ENCODE assay signal across 8 mouse cellular contexts in the genomic region with DNA sequence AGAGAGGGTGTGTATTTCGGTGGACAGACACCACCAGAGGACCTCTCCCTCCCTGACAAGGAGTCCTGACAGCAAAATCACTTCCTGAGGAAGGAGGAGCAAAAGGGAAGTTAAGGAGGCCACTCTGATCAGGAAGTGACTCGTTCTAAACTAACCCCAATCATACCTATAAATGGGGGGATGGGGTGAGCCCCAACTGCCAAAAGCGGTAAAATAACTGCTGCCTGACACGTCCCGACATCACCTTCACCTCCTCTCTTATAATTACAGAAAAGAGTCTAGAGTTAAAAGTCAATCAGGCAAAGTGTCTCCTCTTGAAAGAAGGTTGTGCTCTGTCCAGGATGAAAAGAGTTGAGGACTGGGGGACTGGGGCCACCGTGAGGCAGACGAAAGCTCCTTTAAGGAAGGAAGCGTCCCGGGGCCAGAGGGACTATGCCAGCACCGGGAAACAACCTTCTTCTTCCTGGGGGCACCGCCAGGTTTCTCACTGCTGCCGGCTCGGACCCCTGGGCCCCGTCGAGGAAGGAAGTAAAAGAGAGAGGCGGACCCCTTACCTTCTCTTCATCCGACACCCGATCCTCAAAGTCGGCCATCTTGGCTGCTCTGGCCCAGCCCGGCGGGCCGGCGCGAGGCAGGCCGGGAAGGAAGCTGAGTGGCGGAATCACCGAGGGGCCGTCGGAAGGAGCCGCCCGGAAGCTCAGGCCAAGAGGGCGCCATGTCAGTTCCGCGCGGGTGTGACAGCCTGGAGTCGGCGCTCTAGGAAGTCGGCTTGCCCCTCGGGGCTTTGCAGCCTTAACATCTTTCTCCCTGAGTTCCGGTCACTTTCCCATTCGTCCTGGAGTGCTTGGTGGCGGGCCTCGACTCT. TPM values are rescaled to one million over a fixed set of nuclear protein-coding genes. Genes with fewer than 3 reads are reported as not detected.
DNase-seq lines count a peak whose midpoint lies in the region; ATAC-seq and TF ChIP-seq lines count a peak whose summit lies in the region.

Gene St7l, plus strand, starts transcription at position 220 of the 865 bp plus-strand sequence.
Gene Capza1, minus strand, starts transcription at position 720 of the 865 bp plus-strand sequence.

- TF ChIP-seq CTCF in bone marrow macrophage, adult 2 months (IDR thresholded peaks at IDR 0.05; ENCODE audit: low read depth, low read length): no peak
- TF ChIP-seq CTCF in embryonic fibroblast, embryonic 13.5 days (IDR thresholded peaks at IDR 0.05; ENCODE audit: borderline replicate concordance, insufficient read depth, low read length): no peak

- DNase-seq in B cell, adult 2 months: peak; percentile 88 to 90
- peak; percentile 95 for DNase-seq in heart, embryonic 10.5 days (ENCODE audit: low spot score)
- peak; percentile 92 for DNase-seq in liver

- no peaks in the 10 kb centered on the region for H3K27me3 ChIP-seq in heart, embryonic 10.5 days (ENCODE audit: insufficient read depth, poor library complexity, severe bottlenecking)
- H3K27me3 ChIP-seq in kidney, embryonic 15.5 days: no peaks in the 10 kb centered on the region
- H3K27me3 ChIP-seq in stomach, embryonic 15.5 days (replicated peaks): no peaks in the 10 kb centered on the region

- H3K9ac ChIP-seq in kidney, embryonic 15.5 days: peak within 1 kb of the TSS; percentile 93
- H3K9ac ChIP-seq in stomach, embryonic 15.5 days: peak within 1 kb of the TSS; percentile 99

- peak within 1 kb of the TSS; percentile 74 for H3K4me2 ChIP-seq in kidney, embryonic 15.5 days
- H3K4me2 ChIP-seq in stomach, embryonic 15.5 days: peak within 1 kb of the TSS; percentile 72

- under 1% methylated on average over 43 of the region's 43 CpGs for WGBS in heart, embryonic 10.5 days
- under 1% methylated on average over 43 of the region's 43 CpGs for WGBS in kidney, embryonic 15.5 days
- WGBS in stomach, embryonic 15.5 days: under 1% methylated on average over 42 of the region's 43 CpGs

- no peak; the same call in 1 of the 2 replicates for TF ChIP-seq POLR2A in bone marrow macrophage, adult 2 months (IDR thresholded peaks at IDR 0.05; ENCODE audit: borderline replicate concordance, low read depth, low read length)
- peak; percentile 88 for TF ChIP-seq POLR2A in embryonic fibroblast, embryonic 13.5 days (IDR thresholded peaks at IDR 0.05; ENCODE audit: low read depth, low read length)

- peaks cover 16% of the 10 kb centered on the region for H3K36me3 ChIP-seq in heart, embryonic 10.5 days
- peaks cover 10% of the 10 kb centered on the region for H3K36me3 ChIP-seq in kidney, embryonic 15.5 days
- H3K36me3 ChIP-seq in stomach, embryonic 15.5 days: no peaks in the 10 kb centered on the region

- H3K9me3 ChIP-seq in heart, embryonic 10.5 days: no peaks in the 10 kb centered on the region
- no peaks in the 10 kb centered on the region for H3K9me3 ChIP-seq in kidney, embryonic 15.5 days (replicated peaks)
- H3K9me3 ChIP-seq in stomach, embryonic 15.5 days: no peaks in the 10 kb centered on the region

- H3K27ac ChIP-seq in bone marrow macrophage, adult 2 months (ENCODE audit: insufficient read depth, low read depth, low read length): peak within 1 kb of the TSS; percentile 90
- H3K27ac ChIP-seq in embryonic fibroblast, embryonic 13.5 days (ENCODE audit: insufficient read depth, low read length): peak within 1 kb of the TSS; percentile 85
- peak within 1 kb of the TSS; percentile 98 for H3K27ac ChIP-seq in heart, embryonic 10.5 days
- H3K27ac ChIP-seq in kidney, embryonic 15.5 days: peak within 1 kb of the TSS; percentile 99
- H3K27ac ChIP-seq in stomach, embryonic 15.5 days: peak within 1 kb of the TSS; percentile 94

- peak within 1 kb of the TSS; percentile 84 for H3K4me3 ChIP-seq in bone marrow macrophage, adult 2 months (ENCODE audit: insufficient read depth, low read length)
- H3K4me3 ChIP-seq in embryonic fibroblast, embryonic 13.5 days (ENCODE audit: insufficient read depth, low read length): peak within 1 kb of the TSS; percentile 96
- peak within 1 kb of the TSS; percentile 91 for H3K4me3 ChIP-seq in heart, embryonic 10.5 days
- peak within 1 kb of the TSS; percentile 89 for H3K4me3 ChIP-seq in kidney, embryonic 15.5 days (replicated peaks)
- peak within 1 kb of the TSS; percentile 99 for H3K4me3 ChIP-seq in stomach, embryonic 15.5 days (replicated peaks)

- peak; percentile 98 for ATAC-seq in kidney, embryonic 15.5 days (replicated peaks; ENCODE audit: low FRiP score)
- peak; percentile 82 for ATAC-seq in monocyte, adult 5-6 weeks (replicated peaks; ENCODE audit: insufficient number of reproducible peaks, low FRiP score, low TSS enrichment, poor library complexity, severe bottlenecking)
- peak; percentile 95 for ATAC-seq in stomach, embryonic 15.5 days (ENCODE audit: insufficient read depth, low FRiP score, low read depth)

- peaks cover 5% of the 10 kb centered on the region for H3K4me1 ChIP-seq in bone marrow macrophage, adult 2 months (ENCODE audit: control insufficient read depth, insufficient read depth, low read length)
- no peaks in the 10 kb centered on the region; the same call in 1 of the 2 replicates for H3K4me1 ChIP-seq in embryonic fibroblast, embryonic 13.5 days (ENCODE audit: control insufficient read depth, insufficient read depth, low read length)
- peaks cover 21% of the 10 kb centered on the region for H3K4me1 ChIP-seq in heart, embryonic 10.5 days
- H3K4me1 ChIP-seq in kidney, embryonic 15.5 days: peaks cover 34% of the 10 kb centered on the region
- peaks cover 11% of the 10 kb centered on the region for H3K4me1 ChIP-seq in stomach, embryonic 15.5 days

RNA-seq across cellular contexts. Expression of gene St7l, which starts in this region (rescaled TPM):
- polyA plus RNA-seq in bone marrow macrophage, adult 2 months (2012; ENCODE audit: insufficient read depth, insufficient read length, missing spikeins): 17.2 and 22.9 TPM in 2 replicates
- polyA plus RNA-seq in embryonic fibroblast, embryonic 13.5 days (2011; ENCODE audit: insufficient read length, low read depth, missing spikeins): 23.4 and 33.0 TPM in 2 replicates
- polyA plus RNA-seq in heart, embryonic 10.5 days (2016; fragmentation: Nextera tagmentation; extraction: Ambion mirVana): 27.0 and 32.2 TPM in 2 replicates
- 37.1 and 38.9 TPM in 2 replicates for polyA plus RNA-seq in kidney, embryonic 15.5 days (2015; fragmentation: Nextera tagmentation; extraction: Ambion mirVana)
- 23.3 to 54.1 TPM (median 23.4 TPM) in 3 replicates for total RNA-seq in monocyte, adult 5-6 weeks (2017)
- polyA plus RNA-seq in stomach, embryonic 15.5 days (2015; fragmentation: Nextera tagmentation; extraction: Ambion mirVana): 34.4 and 37.5 TPM in 2 replicates

RNA-seq across cellular contexts. Expression of gene Capza1, which starts in this region (rescaled TPM):
- polyA plus RNA-seq in bone marrow macrophage, adult 2 months (2012; ENCODE audit: insufficient read depth, insufficient read length, missing spikeins): 149 and 173 TPM in 2 replicates
- 230 and 240 TPM in 2 replicates for polyA plus RNA-seq in embryonic fibroblast, embryonic 13.5 days (2011; ENCODE audit: insufficient read length, low read depth, missing spikeins)
- 202 and 217 TPM in 2 replicates for polyA plus RNA-seq in heart, embryonic 10.5 days (2016; fragmentation: Nextera tagmentation; extraction: Ambion mirVana)
- polyA plus RNA-seq in kidney, embryonic 15.5 days (2015; fragmentation: Nextera tagmentation; extraction: Ambion mirVana): 180 and 190 TPM in 2 replicates
- total RNA-seq in monocyte, adult 5-6 weeks (2017): 312 to 377 TPM (median 368 TPM) in 3 replicates
- 178 and 186 TPM in 2 replicates for polyA plus RNA-seq in stomach, embryonic 15.5 days (2015; fragmentation: Nextera tagmentation; extraction: Ambion mirVana)

Comparison
In these comparisons a context has a peak if more than half of its experiments do, and no peak if none do; other contexts are left out.
1. Peak in every context shown above with its lines: DNase-seq, ATAC-seq, H3K4me3 ChIP-seq and H3K27ac ChIP-seq.